Mouse (Mus musculus) CH12.LX (cell line): Measurements from ENCODE around the gene Defb29. TPM values are rescaled to one million over a fixed set of nuclear protein-coding genes. Genes with fewer than 3 reads are reported as not detected.
A peak's percentile ranks its signal among the peaks of the same experiment; 100 is the strongest.

Experiments used
- DNase-seq: peaks from one replicate; pipeline ENCODE4 v3.0.0-alpha.2; 2013; ENCODE audit errors: extremely low read depth
- H3K27ac ChIP-seq: 2 replicates; pipeline ENCODE4 v1.5.1; 2012; ENCODE audit warnings: low read depth, mild to moderate bottlenecking, control low read depth, moderate library complexity; ENCODE audit not compliant: insufficient read depth
- H3K27me3 ChIP-seq: replicated peaks from 2 replicates; pipeline ENCODE3; 2012; ENCODE audit warnings: inconsistent platforms
- H3K36me3 ChIP-seq, 2 experiments: replicated peaks in 1 of 2; 2 replicates each; pipeline versions ENCODE3 to v1.6.1; 2012; ENCODE audit warnings: inconsistent platforms in 1 of 2, low read length in 1 of 2, mild to moderate bottlenecking in 1 of 2, mixed read lengths in 1 of 2, moderate library complexity in 1 of 2; ENCODE audit not compliant: control insufficient read depth in 1 of 2, insufficient read depth in 1 of 2
- H3K4me1 ChIP-seq, 2 experiments: 2 replicates each; pipeline ENCODE4 v1.6.1; 2012; ENCODE audit warnings: inconsistent platforms in 1 of 2, moderate library complexity in 1 of 2; ENCODE audit not compliant: insufficient read depth in 2 of 2, control insufficient read depth in 1 of 2
- H3K4me2 ChIP-seq: 2 replicates; pipeline ENCODE4 v1.6.1; 2012; ENCODE audit warnings: low read depth, mild to moderate bottlenecking, control low read depth; ENCODE audit not compliant: poor library complexity, insufficient read depth, severe bottlenecking
- H3K4me3 ChIP-seq, 3 experiments: fragments of 150-350 bp in 1 of 3; sonication (generic) in 1 of 3; replicated peaks in 1 of 3; 2 replicates each; pipeline versions ENCODE3 to v1.5.1; 2011 to 2012; ENCODE audit warnings: low read depth in 2 of 3, low read length in 2 of 3, mild to moderate bottlenecking in 2 of 3, moderate library complexity in 2 of 3, control low read depth in 1 of 3, improper control_type of control experiment in 1 of 3, inconsistent platforms in 1 of 3, mixed read lengths in 1 of 3; ENCODE audit not compliant: poor library complexity in 1 of 3
- H3K79me2 ChIP-seq: replicated peaks from 2 replicates; pipeline ENCODE4 v1.6.1; 2012; ENCODE audit warnings: mild to moderate bottlenecking, moderate library complexity; ENCODE audit not compliant: control insufficient read depth, poor library complexity, insufficient read depth, severe bottlenecking; ENCODE audit errors: extremely low read depth
- H3K9ac ChIP-seq: 2 replicates; pipeline ENCODE4 v1.6.1; 2012; ENCODE audit warnings: low read depth, mild to moderate bottlenecking, control low read depth, moderate library complexity; ENCODE audit not compliant: insufficient read depth
- H3K9me3 ChIP-seq: replicated peaks from 2 replicates; pipeline ENCODE3; 2012; ENCODE audit warnings: low read length, inconsistent platforms, mixed read lengths
- BHLHE40 ChIP-seq: IDR thresholded peaks from 2 replicates; pipeline ENCODE4 v1.6.1; 2011; ENCODE audit warnings: mild to moderate bottlenecking, low read depth, low read length, improper control_type of control experiment
- CHD2 ChIP-seq: IDR thresholded peaks from 2 replicates; pipeline ENCODE4 v1.6.1; 2011; ENCODE audit warnings: low read length, improper control_type of control experiment
- CTCF ChIP-seq, 2 experiments: IDR thresholded peaks in 1 of 2; conservative IDR thresholded peaks in 1 of 2; 2 replicates each; pipeline ENCODE4 v1.5.1; 2011 to 2012; ENCODE audit warnings: low read depth in 2 of 2, low read length in 2 of 2, improper control_type of control experiment in 1 of 2, inconsistent platforms in 1 of 2, mild to moderate bottlenecking in 1 of 2, moderate library complexity in 1 of 2
- E2F4 ChIP-seq: IDR thresholded peaks from 2 replicates; pipeline ENCODE4 v1.6.1; 2011; ENCODE audit warnings: low read depth, low read length, improper control_type of control experiment; ENCODE audit not compliant: insufficient replicate concordance
- EP300 ChIP-seq: IDR thresholded peaks from 2 replicates; pipeline ENCODE4 v1.6.1; 2011; ENCODE audit warnings: low read length, improper control_type of control experiment
- ETS1 ChIP-seq: conservative IDR thresholded peaks from 2 replicates; pipeline ENCODE4 v1.6.1; 2012; ENCODE audit warnings: low read depth, mild to moderate bottlenecking, inconsistent platforms, low read length, improper control_type of control experiment, moderate library complexity
- HCFC1 ChIP-seq: IDR thresholded peaks from 2 replicates; pipeline ENCODE4 v1.6.1; 2012; ENCODE audit warnings: low read depth, mild to moderate bottlenecking, inconsistent platforms, low read length, improper control_type of control experiment
- IRF4 ChIP-seq: IDR thresholded peaks from 2 replicates; pipeline ENCODE4 v1.6.1; 2014; ENCODE audit warnings: low read depth, mild to moderate bottlenecking, inconsistent platforms, low read length, improper control_type of control experiment
- KAT2A ChIP-seq: IDR thresholded peaks from 2 replicates; pipeline ENCODE4 v1.6.1; 2012; ENCODE audit warnings: low read length, improper control_type of control experiment, inconsistent platforms; ENCODE audit not compliant: insufficient replicate concordance
- MAX ChIP-seq: IDR thresholded peaks from 2 replicates; pipeline ENCODE4 v1.6.1; 2011; ENCODE audit warnings: low read length, improper control_type of control experiment
- MAZ ChIP-seq: IDR thresholded peaks from 2 replicates; pipeline ENCODE4 v1.6.1; 2012; ENCODE audit warnings: low read depth, mild to moderate bottlenecking, inconsistent platforms, low read length, improper control_type of control experiment, moderate library complexity
- MEF2A ChIP-seq: IDR thresholded peaks from 2 replicates; pipeline ENCODE4 v1.6.1; 2014; ENCODE audit warnings: low read depth, mild to moderate bottlenecking, inconsistent platforms, low read length, improper control_type of control experiment, borderline replicate concordance
- MYC ChIP-seq: IDR thresholded peaks from 2 replicates; pipeline ENCODE4 v1.6.1; 2011; ENCODE audit warnings: low read depth, mild to moderate bottlenecking, improper control_type of control experiment, low read length
- NELFE ChIP-seq: IDR thresholded peaks from 2 replicates; pipeline ENCODE4 v1.6.1; 2011; ENCODE audit warnings: low read depth, low read length, improper control_type of control experiment
- NRF1 ChIP-seq: IDR thresholded peaks from 2 replicates; pipeline ENCODE4 v1.6.1; 2014; ENCODE audit warnings: low read depth, mild to moderate bottlenecking, inconsistent platforms, low read length, improper control_type of control experiment, moderate library complexity
- PAX5 ChIP-seq: IDR thresholded peaks from 2 replicates; pipeline ENCODE4 v1.6.1; 2012; ENCODE audit warnings: low read length, inconsistent platforms, mixed read lengths
- POLR2A ChIP-seq: IDR thresholded peaks from 2 replicates; pipeline ENCODE4 v1.6.1; 2011; ENCODE audit warnings: low read depth, mild to moderate bottlenecking, improper control_type of control experiment, low read length
- POLR2AphosphoS2 ChIP-seq: IDR thresholded peaks from 2 replicates; pipeline ENCODE4 v1.6.1; 2011; ENCODE audit warnings: low read depth, low read length, improper control_type of control experiment
- RAD21 ChIP-seq: IDR thresholded peaks from 2 replicates; pipeline ENCODE4 v1.6.1; 2011; ENCODE audit warnings: low read depth, mild to moderate bottlenecking, low read length, improper control_type of control experiment, moderate library complexity
- RCOR1 ChIP-seq: conservative IDR thresholded peaks from 2 replicates; pipeline ENCODE4 v1.6.1; 2012; ENCODE audit warnings: low read depth, mild to moderate bottlenecking, inconsistent platforms, low read length, improper control_type of control experiment
- SIN3A ChIP-seq: IDR thresholded peaks from 2 replicates; pipeline ENCODE4 v1.6.1; 2012; ENCODE audit warnings: low read length, improper control_type of control experiment, inconsistent platforms
- SMC3 ChIP-seq: IDR thresholded peaks from 2 replicates; pipeline ENCODE4 v1.6.1; 2011; ENCODE audit warnings: low read depth, low read length, improper control_type of control experiment
- TBP ChIP-seq: conservative IDR thresholded peaks from 2 replicates; pipeline ENCODE4 v1.6.1; 2011; ENCODE audit warnings: low read depth, low read length, improper control_type of control experiment
- TCF12 ChIP-seq: IDR thresholded peaks from 2 replicates; pipeline ENCODE4 v1.6.1; 2014; ENCODE audit warnings: low read depth, mild to moderate bottlenecking, inconsistent platforms, low read length, improper control_type of control experiment
- UBTF ChIP-seq: IDR thresholded peaks from 2 replicates; pipeline ENCODE4 v1.6.1; 2012; ENCODE audit warnings: low read depth, mild to moderate bottlenecking, inconsistent platforms, low read length, improper control_type of control experiment, moderate library complexity
- USF1 ChIP-seq: IDR thresholded peaks from 2 replicates; pipeline ENCODE4 v1.6.1; 2014; ENCODE audit warnings: low read depth, mild to moderate bottlenecking, inconsistent platforms, low read length, improper control_type of control experiment
- USF2 ChIP-seq: conservative IDR thresholded peaks from 2 replicates; pipeline ENCODE4 v1.6.1; 2011; ENCODE audit warnings: low read depth, low read length, improper control_type of control experiment
- ZC3H11A ChIP-seq: IDR thresholded peaks from 2 replicates; pipeline ENCODE4 v1.6.1; 2012; ENCODE audit warnings: low read depth, mild to moderate bottlenecking, inconsistent platforms, low read length, improper control_type of control experiment
- ZNF384 ChIP-seq: IDR thresholded peaks from 2 replicates; pipeline ENCODE4 v1.6.1; 2012; ENCODE audit warnings: low read depth, low read length, improper control_type of control experiment, inconsistent platforms
- dilution Hi-C: fragments of 300-500 bp; cut with MboI; formaldehyde crosslinking; loops from 2 replicates; pipeline ENCODE4 v1.14.3; 2020; ENCODE audit warnings: low sequenced_read_pairs; ENCODE audit not compliant: extremely low pct_unique_long_range_greater_than_20kb, extremely low pct_ligation_motif_present
- in situ Hi-C: fragments of 300-500 bp; cut with MboI; formaldehyde crosslinking; loops from 3 replicates; pipeline ENCODE4 v1.14.3; 2019; ENCODE audit warnings: low sequenced_read_pairs, low pct_ligation_motif_present, low pct_unique_long_range_greater_than_20kb, mixed read lengths
- polyA plus RNA-seq: library from polyadenylated mRNA; unstranded; fragments of >175 nt; gene quantifications from 2 replicates; pipeline ENCODE4 v1.2.1, GENCODE M21; 2012; ENCODE audit warnings: low read depth; ENCODE audit not compliant: insufficient read length
- total RNA-seq, 2 experiments: library from RNA; depleted of rRNA; stranded (reverse); fragments of 300-350 nt in 1 of 2; fragments of >200 nt in 1 of 2; gene quantifications; 2 replicates each; pipeline ENCODE4 v1.2.3; 2012 to 2014

Gene Defb29
- total and polyA plus RNA-seq, 3 experiments: not detected

DNA sequence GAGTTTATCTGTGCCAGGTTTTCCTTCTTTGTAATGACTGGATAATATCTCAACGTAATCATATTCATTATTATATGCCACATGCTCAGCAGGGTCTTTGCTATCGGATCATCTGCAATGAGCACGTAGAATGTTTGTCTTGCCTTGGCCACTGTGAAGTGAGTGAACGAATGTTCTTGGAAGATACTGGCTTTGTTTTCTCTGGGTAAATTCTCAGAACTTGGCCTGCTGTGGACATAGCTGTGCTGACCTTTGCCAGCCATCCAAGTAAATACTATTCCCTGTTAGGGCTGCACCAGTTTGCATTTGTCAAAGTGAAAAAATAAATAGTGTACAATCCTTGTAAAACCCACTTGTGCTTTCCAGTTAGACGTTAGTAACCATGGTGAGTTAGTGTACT lies 8.2 kb upstream of the Defb29 start:
- H3K27me3 ChIP-seq: peaks cover 1% of the 10 kb centered on the region
- in situ Hi-C loops (no loop called here), dilution Hi-C loops (no loop called here)
- no peak overlapping the region for H3K27ac ChIP-seq
- H3K36me3 ChIP-seq: no peaks in the 10 kb centered on the region
- H3K4me3 ChIP-seq: no peak overlapping the region
- no peaks in the 10 kb centered on the region for H3K9me3 ChIP-seq
- no peak overlapping the region for H3K4me2 ChIP-seq
- TF ChIP-seq MAX (no peak), ZNF384 (no peak), MYC (no peak), BHLHE40 (no peak), POLR2AphosphoS2 (no peak), IRF4 (no peak), USF2 (no peak), TBP (no peak), E2F4 (no peak), SMC3 (no peak), PAX5 (no peak), ZC3H11A (no peak), KAT2A (no peak), ETS1 (no peak)
- no peaks in the 10 kb centered on the region for H3K79me2 ChIP-seq
- DNase-seq: no peak
- no peak overlapping the region for H3K9ac ChIP-seq
- no peaks in the 10 kb centered on the region for H3K4me1 ChIP-seq

DNA sequence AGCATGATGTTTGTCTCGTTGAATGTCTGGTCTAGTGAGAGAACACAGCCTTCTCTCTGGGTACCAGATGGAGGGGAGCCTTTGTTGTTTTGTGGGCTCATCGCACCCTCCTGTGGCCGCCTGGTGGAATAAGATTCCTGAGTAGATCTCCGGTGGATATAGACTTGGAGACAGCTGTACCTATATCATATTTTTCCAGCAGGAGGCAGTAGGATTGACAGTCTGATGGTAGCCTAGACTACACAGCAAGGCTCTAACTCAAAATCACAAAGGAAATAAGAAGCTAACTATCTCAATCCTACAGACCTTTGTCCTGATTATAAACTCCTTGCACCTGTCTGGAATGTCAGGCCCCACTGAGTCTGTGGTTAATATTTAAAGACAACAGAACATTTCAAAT lies 4.8 kb upstream of the Defb29 start:
- no peak overlapping the region for H3K4me2 ChIP-seq
- no peak overlapping the region for H3K4me3 ChIP-seq
- dilution Hi-C loops: no loop called here
- no peaks in the 10 kb centered on the region for H3K36me3 ChIP-seq
- TF ChIP-seq CHD2 (no peak), EP300 (no peak), SMC3 (peak; percentile 60), MEF2A (no peak), NELFE (no peak), KAT2A (no peak), HCFC1 (no peak), BHLHE40 (no peak), SIN3A (no peak), MAZ (no peak), UBTF (no peak), RCOR1 (no peak), POLR2AphosphoS2 (no peak), TCF12 (no peak), USF2 (no peak), NRF1 (no peak), CTCF (conservative IDR thresholded peaks at IDR 0.05 in 1 of 2, IDR thresholded peaks at IDR 0.05 in 1 of 2; ENCODE audit: low read depth in 2 of 2, low read length in 2 of 2) (peak in 1 of 2 experiments; percentile 80; a peak in 2 of 4 replicates), USF1 (no peak), POLR2A (no peak), RAD21 (peak; percentile 69), MAX (no peak)
- H3K27ac ChIP-seq: no peak overlapping the region
- H3K79me2 ChIP-seq: no peaks in the 10 kb centered on the region
- DNase-seq: peak; percentile 24
- H3K27me3 ChIP-seq: peaks cover 3% of the 10 kb centered on the region
- in situ Hi-C loops: no loop called here
- no peaks in the 10 kb centered on the region for H3K4me1 ChIP-seq
- no peak overlapping the region for H3K9ac ChIP-seq
- H3K9me3 ChIP-seq: peaks cover 4% of the 10 kb centered on the region
